Mouse (Mus musculus) C2C12 (cell line): ENCODE measurements at regions not wholly inside any gene's neighbourhood (a gene's known extent, or its start where the extent isn't known, plus 50 kb on each side); places are given as distances from the start of the nearest gene placed in this dataset.
A peak's percentile ranks its signal among the peaks of the same experiment; 100 is the strongest.

Experiments
- H3K27me3 ChIP-seq: one replicate; pipeline ENCODE4 v1.6.1; 2011; ENCODE audit not compliant: control insufficient read depth, insufficient read depth, insufficient read length
- H3K36me3 ChIP-seq: one replicate; pipeline ENCODE4 v1.6.1; 2011; ENCODE audit not compliant: control insufficient read depth, insufficient read depth
- H3K4me3 ChIP-seq: one replicate; pipeline ENCODE4 v1.5.1; 2011; ENCODE audit warnings: mild to moderate bottlenecking, control low read depth; ENCODE audit not compliant: poor library complexity, insufficient read depth, severe bottlenecking
- H3K79me2 ChIP-seq: one replicate; pipeline ENCODE4 v1.6.1; 2011; ENCODE audit not compliant: control insufficient read depth, insufficient read depth
- H3K79me3 ChIP-seq: one replicate; pipeline ENCODE4 v1.6.1; 2011; ENCODE audit warnings: low read depth, control low read depth
- H3ac ChIP-seq: one replicate; pipeline ENCODE3; 2011; ENCODE audit warnings: low read depth; ENCODE audit not compliant: control insufficient read depth, insufficient read length
- CEBPB ChIP-seq: IDR thresholded peaks from one replicate; pipeline ENCODE4 v1.6.1; 2011; ENCODE audit warnings: low read depth, mild to moderate bottlenecking, control low read depth, moderate library complexity
- CTCF ChIP-seq: IDR thresholded peaks from one replicate; pipeline ENCODE4 v1.5.1; 2011; ENCODE audit not compliant: control insufficient read depth, insufficient read depth, insufficient read length
- FOSL1 ChIP-seq: IDR thresholded peaks from one replicate; pipeline ENCODE4 v1.8.0; 2011; ENCODE audit warnings: mild to moderate bottlenecking, low read length; ENCODE audit not compliant: poor library complexity, insufficient read depth, severe bottlenecking
- MAX ChIP-seq: IDR thresholded peaks from one replicate; pipeline ENCODE4 v1.6.1; 2011; ENCODE audit warnings: mild to moderate bottlenecking, control low read depth
- MYOD1 ChIP-seq: IDR thresholded peaks from one replicate; pipeline ENCODE4 v1.6.1; 2011; ENCODE audit warnings: low read depth; ENCODE audit not compliant: control insufficient read depth, insufficient read length
- MYOG ChIP-seq: IDR thresholded peaks from one replicate; pipeline ENCODE4 v1.6.1; 2011; ENCODE audit not compliant: control insufficient read depth, insufficient read length; ENCODE audit errors: extremely low read depth
- USF1 ChIP-seq: IDR thresholded peaks from one replicate; pipeline ENCODE4 v1.6.1; 2011; ENCODE audit warnings: low read depth, mild to moderate bottlenecking, control low read depth, moderate library complexity

DNA sequence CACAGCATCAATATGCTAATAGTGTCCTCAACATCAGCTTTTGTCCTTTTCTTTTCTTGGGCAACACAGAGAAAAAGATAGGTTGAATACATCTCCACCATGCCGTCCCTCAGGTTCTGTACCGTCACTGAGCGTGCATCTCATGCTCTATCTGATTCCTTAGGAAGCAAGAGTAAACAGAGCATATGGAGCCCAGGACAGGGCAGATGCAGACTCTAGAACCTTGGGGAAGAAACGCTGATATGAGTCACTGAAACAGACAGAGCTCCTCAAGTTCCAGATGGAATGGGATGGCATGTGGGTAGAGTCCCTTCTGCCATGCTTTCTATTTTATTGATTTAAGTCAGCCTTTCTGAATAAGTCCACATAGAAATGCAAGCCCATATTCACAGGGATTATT lies 206.9 kb downstream of the Hace1 start:
- no peak for TF ChIP-seq MYOD1
- Histone ChIP-seq H3K79me3 (no peaks in the 10 kb centered on the region), H3K4me3 (no peak overlapping the region), H3K36me3 (no peaks in the 10 kb centered on the region), H3K79me2 (no peaks in the 10 kb centered on the region), H3K27me3 (no peaks in the 10 kb centered on the region), H3ac (no peak overlapping the region)

DNA sequence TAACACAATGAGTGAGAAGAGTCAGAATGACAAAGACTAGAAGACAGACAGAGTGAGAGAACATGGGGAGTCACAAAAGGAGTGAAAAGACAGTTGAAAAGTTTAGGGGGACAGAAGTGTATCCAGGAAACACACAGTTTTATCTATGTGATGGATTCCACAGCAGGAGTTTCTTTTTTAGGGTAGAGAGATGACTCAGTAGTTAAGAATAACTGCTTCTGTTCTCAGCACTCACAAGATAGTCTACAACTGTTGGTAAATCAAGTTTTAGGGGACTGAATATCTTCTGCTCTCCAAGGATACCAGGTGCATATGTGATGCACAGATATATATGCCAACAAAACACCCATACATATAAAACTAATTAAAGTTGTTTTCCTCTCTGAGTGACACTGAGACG lies 210.7 kb downstream of the Hace1 start:
- H3K79me2 ChIP-seq = no peaks in the 10 kb centered on the region
- TF ChIP-seq MYOG = no peak
- no peak for TF ChIP-seq CEBPB
- TF ChIP-seq MAX = no peak
- TF ChIP-seq CTCF = no peak
- no peak for TF ChIP-seq USF1
- TF ChIP-seq FOSL1 = no peak
- TF ChIP-seq MYOD1 = no peak
- H3K27me3 ChIP-seq = no peaks in the 10 kb centered on the region
- no peaks in the 10 kb centered on the region for H3K79me3 ChIP-seq
- H3K4me3 ChIP-seq = no peak overlapping the region
- H3ac ChIP-seq = no peak overlapping the region
- H3K36me3 ChIP-seq = no peaks in the 10 kb centered on the region

DNA sequence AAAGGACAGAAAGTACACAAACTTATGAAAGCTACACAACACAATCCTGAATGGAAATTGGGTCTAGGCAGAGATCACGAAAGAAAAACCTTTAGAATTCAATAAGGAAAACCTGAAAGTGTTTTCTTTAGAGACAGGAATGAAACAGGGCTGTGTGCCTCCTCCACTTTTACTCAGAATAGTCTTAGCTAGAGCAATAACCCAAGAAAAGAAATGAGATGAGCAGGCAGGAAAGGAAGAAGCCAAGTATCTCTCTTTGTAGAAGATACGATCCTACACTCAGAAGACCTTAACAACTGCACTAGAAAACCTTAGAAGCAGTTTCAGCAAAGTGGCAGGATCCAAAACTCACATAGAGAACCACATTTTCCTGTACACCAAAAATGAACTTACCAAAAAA lies 218.0 kb downstream of the Hace1 start:
- TF ChIP-seq FOSL1 (no peak), CEBPB (no peak), MAX (no peak), USF1 (no peak), MYOG (no peak), MYOD1 (no peak), CTCF (no peak)
- Histone ChIP-seq H3K36me3 (no peaks in the 10 kb centered on the region), H3K4me3 (no peak overlapping the region), H3ac (no peak overlapping the region), H3K27me3 (no peaks in the 10 kb centered on the region), H3K79me3 (no peaks in the 10 kb centered on the region), H3K79me2 (no peaks in the 10 kb centered on the region)

DNA sequence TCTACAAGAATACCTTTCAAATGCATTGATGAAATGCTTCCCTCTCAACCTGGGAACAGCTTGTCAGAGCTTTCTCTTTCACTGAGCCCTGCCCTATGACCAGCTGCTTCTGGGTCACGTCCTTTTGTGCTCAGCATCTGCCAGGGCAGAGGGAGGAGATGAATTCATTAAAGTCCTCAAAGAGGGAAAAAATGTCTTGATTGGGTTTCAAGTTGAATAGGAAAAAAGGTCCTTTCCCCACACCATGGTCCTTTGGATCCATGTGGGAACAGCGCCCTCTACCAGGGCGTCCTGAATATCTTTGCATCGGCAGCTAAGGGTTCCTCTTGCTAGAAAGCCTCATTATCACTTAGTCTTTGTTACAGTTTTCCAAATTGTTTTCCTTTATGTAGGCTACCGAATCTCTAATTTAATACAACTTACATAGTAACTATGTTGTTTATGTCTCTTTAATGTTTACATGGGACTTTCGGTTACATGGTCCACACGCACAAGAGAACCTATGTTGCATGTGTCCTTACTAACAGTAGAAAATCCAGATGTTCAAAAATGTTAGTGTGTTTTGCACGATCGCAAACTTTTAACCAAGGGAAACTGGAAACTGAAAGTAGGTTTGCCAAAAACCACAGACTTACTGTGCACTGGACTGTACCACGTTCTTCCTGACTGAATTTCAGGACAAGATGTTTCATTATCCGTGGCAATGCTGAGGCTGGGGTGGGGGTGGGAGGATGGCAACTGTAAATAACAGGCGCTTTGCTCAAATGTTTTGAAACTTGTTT lies 222.6 kb downstream of the Hace1 start:
- H3K27me3 ChIP-seq = no peaks in the 10 kb centered on the region
- no peaks in the 10 kb centered on the region for H3K79me2 ChIP-seq
- TF ChIP-seq CTCF (peak; percentile 14), MYOD1 (no peak)
- no peak overlapping the region for H3K4me3 ChIP-seq
- no peaks in the 10 kb centered on the region for H3K36me3 ChIP-seq
- H3K79me3 ChIP-seq = no peaks in the 10 kb centered on the region
- H3ac ChIP-seq = no peak overlapping the region

DNA sequence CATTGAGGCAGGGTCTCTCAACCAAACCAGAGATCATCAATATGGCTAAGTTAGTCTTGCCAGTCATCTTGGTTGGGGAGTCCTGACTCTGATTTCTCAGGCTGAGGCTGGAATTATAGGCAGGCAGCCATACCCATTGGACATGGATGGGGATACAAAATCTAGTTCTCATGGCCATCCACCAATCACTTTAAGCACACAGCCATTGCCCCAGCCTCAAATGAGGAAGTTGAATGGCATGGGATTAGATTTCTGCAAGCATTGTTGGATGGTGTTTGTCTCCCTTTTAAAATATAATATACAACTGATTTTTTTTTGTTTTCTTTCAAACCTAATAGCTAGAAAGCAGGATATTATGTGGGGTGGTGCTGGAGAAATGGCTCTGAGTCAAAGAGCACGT lies 223.8 kb downstream of the Hace1 start:
- Histone ChIP-seq H3K36me3 (no peaks in the 10 kb centered on the region), H3K27me3 (no peaks in the 10 kb centered on the region), H3K4me3 (no peak overlapping the region)

DNA sequence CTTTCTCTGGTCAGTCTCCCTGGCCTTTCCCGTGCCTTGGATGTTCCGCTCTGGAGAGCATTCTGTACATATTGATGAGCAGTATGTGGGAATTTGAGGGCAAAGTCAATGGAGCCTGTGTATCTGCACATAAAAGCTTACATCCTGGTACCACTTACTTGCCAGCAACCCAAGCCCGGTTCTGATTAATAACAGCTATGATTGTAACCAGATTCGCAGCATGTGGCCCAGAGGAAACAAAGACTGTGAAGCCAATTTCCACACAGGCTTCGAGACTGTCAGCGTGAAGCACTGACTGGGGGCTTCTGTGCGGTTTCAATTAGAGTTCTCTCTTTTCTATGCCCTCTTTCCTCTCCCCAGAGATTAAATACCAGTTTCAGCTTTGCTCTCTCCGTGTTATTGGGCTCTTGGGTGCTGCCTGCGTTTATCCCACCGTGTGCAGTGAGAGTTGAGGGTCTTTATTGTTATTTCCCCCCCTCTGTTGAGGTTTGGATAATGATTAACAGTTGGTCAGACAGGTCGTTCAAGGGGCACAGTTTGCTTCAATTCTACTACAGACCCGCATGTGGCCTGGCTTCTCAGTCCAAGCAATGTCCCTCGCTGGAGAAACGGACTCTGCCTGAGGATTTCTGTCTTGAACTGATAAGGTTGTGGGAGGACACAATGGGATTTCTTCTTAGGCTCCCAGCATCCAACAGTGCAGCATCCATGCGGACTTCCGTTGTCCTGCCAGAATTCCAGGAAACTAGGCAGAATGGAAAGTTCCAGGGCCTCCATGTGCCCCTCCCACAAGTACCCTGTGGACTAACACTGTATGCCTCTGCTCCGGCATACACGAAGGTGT lies 229.6 kb downstream of the Hace1 start:
- H3K4me3 ChIP-seq = no peak overlapping the region

More for the DNA sequence above, 223.8 kb downstream of the Hace1 start:
- Histone ChIP-seq H3ac (no peak overlapping the region), H3K79me2 (no peaks in the 10 kb centered on the region), H3K79me3 (no peaks in the 10 kb centered on the region)
- TF ChIP-seq MYOD1 (no peak), CEBPB (no peak), CTCF (no peak), USF1 (no peak), MYOG (no peak), FOSL1 (no peak), MAX (no peak)

More for the DNA sequence above, 229.6 kb downstream of the Hace1 start:
- TF ChIP-seq FOSL1 (no peak), MAX (no peak), MYOG (no peak), CTCF (no peak), USF1 (no peak), MYOD1 (no peak), CEBPB (no peak)
- Histone ChIP-seq H3K79me2 (no peaks in the 10 kb centered on the region), H3ac (no peak overlapping the region), H3K36me3 (no peaks in the 10 kb centered on the region), H3K79me3 (no peaks in the 10 kb centered on the region), H3K27me3 (no peaks in the 10 kb centered on the region)
